Mouse (Mus musculus): ENCODE results near the gene Oas1d.
"Not testable (repeated sequence)": the region's sequence is repeated elsewhere in the genome, so short reads cannot be mapped to it uniquely, and the experiment has no call there.

DNA sequence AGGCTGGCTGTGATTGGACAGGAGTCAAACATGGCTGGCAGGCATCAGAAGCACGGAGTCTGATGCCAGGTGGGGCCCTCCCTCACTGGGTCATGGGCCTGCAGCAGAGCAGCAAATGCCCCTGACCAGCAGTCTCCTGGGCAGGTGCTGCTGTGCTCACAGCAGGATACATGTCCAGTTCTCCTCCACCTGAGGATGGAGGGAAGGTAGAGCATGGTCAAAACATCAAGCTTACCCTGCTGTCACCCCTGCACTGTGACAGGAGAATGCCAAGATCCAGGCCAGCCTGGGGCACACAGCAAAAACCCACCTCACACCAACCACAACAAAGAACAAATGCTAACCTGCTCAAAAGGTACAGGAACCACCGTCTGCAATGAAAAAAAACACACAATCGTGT lies 37.5 kb upstream of the Oas1d start:
- not testable (repeated sequence) for TF ChIP-seq CTCF (IDR thresholded peaks at IDR 0.05; ENCODE audit: extremely low read depth, insufficient read length, insufficient replicate concordance, low read depth, low read length); POLR2A (IDR thresholded peaks at IDR 0.05; ENCODE audit: low read depth, low read length)

Data from small intestine, adult 2 months (tissue).